8 mouse cellular contexts compared by ENCODE assay signal in the genomic region with DNA sequence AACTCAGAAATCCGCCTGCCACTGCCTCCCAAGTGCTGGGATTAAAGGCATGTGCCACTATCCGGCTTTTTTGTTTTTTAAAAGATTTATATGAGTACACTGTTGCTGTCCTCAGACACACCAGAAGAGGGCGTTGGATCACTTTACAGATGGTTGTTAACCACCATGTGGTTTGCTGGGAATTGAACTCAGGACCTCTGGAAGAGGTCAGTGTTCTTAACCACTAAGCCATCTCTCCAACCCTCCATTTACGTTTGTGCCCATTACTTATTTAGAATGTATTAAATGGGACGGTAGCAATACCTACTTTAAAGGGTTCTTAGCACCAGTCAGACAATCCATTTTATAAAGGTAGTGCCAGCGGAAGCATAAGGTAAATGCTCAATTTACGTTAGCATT. TPM values are rescaled to one million over a fixed set of nuclear protein-coding genes. Genes with fewer than 3 reads are reported as not detected.
DNase-seq lines count a peak whose midpoint lies in the region; ATAC-seq and TF ChIP-seq lines count a peak whose summit lies in the region.

No protein-coding gene starts in this region.

- H3K36me3 ChIP-seq in hindbrain, embryonic 14.5 days (replicated peaks; ENCODE audit: control insufficient read depth, insufficient read depth) = no peaks in the 10 kb centered on the region

- H3K4me1 ChIP-seq in hindbrain, embryonic 14.5 days (replicated peaks; ENCODE audit: control insufficient read depth, insufficient read depth, low read length) = no peaks in the 10 kb centered on the region; the same call in 1 of the 2 replicates

- H3K4me2 ChIP-seq in hindbrain, embryonic 14.5 days (replicated peaks) = peak overlapping the region; percentile 72

- intact Hi-C loops in gastrocnemius, adult 2 months (cut with DNase I) = loop anchor here (5.0 to 10.0 kb wide), 2 partner anchors 94 to 376 kb away; no protein-coding TSS in a partner anchor
- intact Hi-C loops in gastrocnemius, postnatal 36 days (cut with DNase I) = loop anchor here (5.0 kb wide), 2 partner anchors 44 to 94 kb away; a partner anchor contains a TSS

- peak overlapping the region; percentile 68; the same call in 1 of the 2 replicates for H3K9ac ChIP-seq in hindbrain, embryonic 14.5 days

- H3K27ac ChIP-seq in gastrocnemius, adult 2 months = peak overlapping the region; percentile 84
- H3K27ac ChIP-seq in hindbrain, embryonic 14.5 days = peak overlapping the region; percentile 78; the same call in 1 of the 2 replicates

- no peaks in the 10 kb centered on the region for H3K9me3 ChIP-seq in hindbrain, embryonic 14.5 days (ENCODE audit: control insufficient read depth, low read length)

- H3K4me3 ChIP-seq in gastrocnemius, adult 2 months = peak overlapping the region; percentile 81
- H3K4me3 ChIP-seq in hindbrain, embryonic 14.5 days (replicated peaks; ENCODE audit: low read length) = peak overlapping the region; percentile 62

- DNase-seq in gastrocnemius, adult 2 months = no peak
- no peak for DNase-seq in gastrocnemius, postnatal 10 days
- DNase-seq in A20 (ENCODE audit: low read depth, low spot score) = peak; percentile 80
- peak; percentile 11 for DNase-seq in cerebellum, adult 9-11 months
- DNase-seq in hindbrain, embryonic 14.5 days (ENCODE audit: low spot score) = peak; percentile 39
- peak; percentile 15 for DNase-seq in mesoderm, embryonic 11.5 days (ENCODE audit: low read depth, low spot score)
- no peak for DNase-seq in right cerebral cortex, postnatal 10 days (ENCODE audit: low spot score in 2 of 2)
- DNase-seq in gastrocnemius, postnatal 36 days = no peak

- WGBS in hindbrain, embryonic 14.5 days = 20% methylated on average over 7 of the region's 7 CpGs

- ATAC-seq in hindbrain, embryonic 14.5 days (ENCODE audit: low FRiP score) = no peak

- H3K27me3 ChIP-seq in hindbrain, embryonic 14.5 days (ENCODE audit: control insufficient read depth, insufficient read depth, low read length) = no peaks in the 10 kb centered on the region

- TF ChIP-seq CTCF in gastrocnemius, adult 2 months (IDR thresholded peaks at IDR 0.05) = no peak; the same call in 1 of the 2 replicates

RNA-seq across cellular contexts. Expression of a gene that starts 0.9 kb away (rescaled TPM):
- under 1 TPM; 0.11 to 0.38 TPM for total RNA-seq in gastrocnemius, adult 2 months (2021)
- 1 to 10 TPM; 5.8 to 8.0 TPM for total RNA-seq in gastrocnemius, postnatal 10 days (2021)
- polyA plus RNA-seq in hindbrain, embryonic 14.5 days (2014; fragmentation: Nextera tagmentation; extraction: Ambion mirVana) = 9.4 and 10.4 TPM in 2 replicates
- total RNA-seq in gastrocnemius, postnatal 36 days (2021) = 1 to 10 TPM; 1.1 TPM

RNA-seq across cellular contexts. Expression of a gene that starts 42.0 kb away (rescaled TPM):
- total RNA-seq in gastrocnemius, adult 2 months (2021) = 10 to 100 TPM; 10.7 to 26.0 TPM
- total RNA-seq in gastrocnemius, postnatal 10 days (2021) = 1 to 10 TPM; 8.8 to 9.3 TPM
- 14.4 and 15.7 TPM in 2 replicates for polyA plus RNA-seq in hindbrain, embryonic 14.5 days (2014; fragmentation: Nextera tagmentation; extraction: Ambion mirVana)
- total RNA-seq in gastrocnemius, postnatal 36 days (2021) = 10 to 100 TPM; 11.3 to 20.5 TPM

Comparison
In these comparisons a context has a peak if more than half of its experiments do, and no peak if none do; other contexts are left out.
1. DNase-seq: peak in A20 (single experiment), cerebellum, adult 9-11 months (single experiment), hindbrain, embryonic 14.5 days (single experiment) and mesoderm, embryonic 11.5 days (single experiment); none in gastrocnemius, adult 2 months (single experiment), gastrocnemius, postnatal 10 days (single experiment), right cerebral cortex, postnatal 10 days (0 of 2) and gastrocnemius, postnatal 36 days (0 of 2).